Mouse (Mus musculus): ENCODE data around the gene Dbh.

The Dbh gene

DNA sequence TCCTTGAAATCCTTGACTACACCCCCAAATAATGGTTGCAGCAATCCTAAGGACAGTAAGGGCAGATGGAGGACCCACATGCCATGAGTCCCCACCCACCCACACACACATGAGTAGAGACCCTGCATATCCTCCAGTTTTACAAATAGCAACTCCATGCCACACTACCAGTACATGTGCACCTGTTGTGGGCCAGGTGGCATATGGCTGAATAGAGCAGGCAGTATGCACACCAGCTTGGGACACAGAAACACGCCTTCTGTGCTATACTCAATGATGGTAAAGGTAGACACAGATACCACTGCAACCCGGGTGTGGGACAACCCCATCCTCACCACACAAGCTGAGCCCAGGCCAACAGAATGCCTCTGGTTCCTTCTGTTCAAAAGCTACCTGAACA lies 1.0 kb downstream of the Dbh start:
- no peak for DNase-seq

DNA sequence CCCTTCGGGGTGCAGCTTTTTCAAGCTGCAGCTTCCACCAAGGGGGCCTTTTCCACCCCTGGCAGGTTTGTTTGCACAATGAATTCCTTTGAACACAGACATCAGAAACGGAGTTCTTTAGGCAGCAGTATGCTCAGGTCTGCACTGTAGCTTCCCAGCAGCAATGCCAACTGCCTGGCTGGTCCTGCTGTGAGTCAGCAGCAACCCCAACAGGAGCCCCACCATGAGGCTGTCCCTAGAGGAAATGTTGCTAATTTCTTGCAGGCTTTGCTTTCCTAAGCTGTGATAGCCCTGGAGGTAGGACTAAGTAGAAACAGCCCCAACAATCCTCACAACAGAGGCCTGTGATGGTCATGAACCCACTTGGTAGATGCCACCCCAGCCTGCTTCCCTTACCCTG lies 2.0 kb downstream of the Dbh start:
- DNase-seq = no peak

DNA sequence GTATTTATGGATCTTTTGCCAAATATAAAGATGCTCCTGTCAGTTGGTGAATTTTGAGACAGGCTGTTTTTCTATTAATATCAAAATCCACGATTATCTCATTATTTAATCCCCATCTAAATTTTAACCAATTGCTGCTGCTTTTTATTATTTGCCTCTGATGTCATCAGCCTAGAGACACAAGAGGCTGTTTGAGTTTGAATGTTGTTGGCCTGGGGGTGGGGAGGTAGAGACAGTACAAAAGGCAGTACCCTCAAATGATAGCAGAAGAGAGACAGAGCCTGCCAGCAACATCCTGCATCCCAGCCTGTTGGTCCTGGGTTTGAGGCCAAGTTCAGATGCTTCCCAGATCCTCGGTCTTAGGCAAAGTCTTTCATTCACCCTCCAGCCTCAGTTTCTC lies 9.2 kb downstream of the Dbh start:
- DNase-seq = no peak

DNA sequence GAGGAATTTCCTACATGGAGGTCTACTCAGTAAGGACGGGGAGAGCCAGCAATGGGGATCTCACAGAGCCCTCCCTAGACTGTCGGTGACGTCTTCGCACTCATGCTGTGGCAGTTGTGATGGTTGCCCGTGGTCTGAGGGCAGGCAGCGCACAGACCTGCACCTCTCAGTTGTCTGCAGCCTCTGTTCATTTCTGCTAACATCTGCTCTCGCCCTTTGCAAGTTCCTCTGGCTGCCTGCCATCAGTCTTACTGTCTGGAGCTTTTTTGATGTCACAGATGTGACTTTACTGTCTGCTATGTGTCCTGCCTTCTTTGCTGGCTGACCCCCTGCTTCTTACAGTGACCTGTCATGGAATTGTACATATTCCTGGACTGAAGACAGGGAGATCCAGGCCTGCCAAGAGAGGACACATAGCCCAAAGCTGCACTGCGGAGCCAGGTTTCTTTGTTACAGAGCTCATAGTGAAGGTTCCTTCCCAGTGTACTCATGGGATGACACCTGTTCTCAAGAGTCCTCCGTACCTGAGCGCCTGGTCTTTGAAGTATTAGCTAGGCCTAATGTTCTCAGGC lies 10.7 kb downstream of the Dbh start:
- peak in 1 of 2 experiments; percentile 22 for DNase-seq

DNA sequence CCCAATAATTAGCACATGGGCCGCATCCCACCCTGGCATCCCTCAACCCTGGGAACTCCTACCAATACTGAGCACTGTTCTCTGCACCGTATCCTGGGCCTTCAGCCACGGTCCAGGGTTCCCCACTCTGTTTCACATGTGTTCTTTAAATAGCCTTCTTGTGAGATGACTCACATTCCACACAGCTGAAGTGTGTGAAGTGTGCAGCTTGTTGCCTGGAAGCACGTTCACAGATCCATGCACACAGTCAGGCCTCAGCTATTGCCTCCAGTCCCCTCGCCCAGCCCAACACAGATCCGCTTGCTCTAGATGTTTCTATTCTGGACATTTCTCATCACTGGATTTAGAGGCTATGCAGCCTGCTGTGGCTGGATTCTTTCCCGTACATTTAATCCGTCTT lies 14.1 kb downstream of the Dbh start:
- DNase-seq = no peak

DNA sequence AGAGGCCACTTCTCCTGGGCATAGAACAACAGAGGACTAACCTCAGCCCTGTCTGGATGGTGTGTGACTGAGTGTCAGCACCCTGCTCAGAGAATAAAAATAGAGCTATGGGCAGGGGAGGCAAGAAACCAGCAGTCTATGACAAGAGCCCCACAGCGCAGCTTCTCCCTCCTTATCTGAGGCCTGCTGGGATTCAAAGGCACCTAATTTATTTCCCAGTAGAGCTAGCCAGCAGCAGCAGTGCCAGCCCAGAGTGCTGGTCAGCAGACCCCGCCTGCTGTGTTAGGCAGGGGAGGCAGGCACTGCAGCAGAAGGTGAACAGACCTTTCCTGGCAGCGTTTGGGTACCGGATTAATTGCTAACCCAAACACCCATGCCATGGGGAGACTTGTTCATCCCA lies 16.9 kb downstream of the Dbh start:
- peak; percentile 23 to 74 for DNase-seq

DNA sequence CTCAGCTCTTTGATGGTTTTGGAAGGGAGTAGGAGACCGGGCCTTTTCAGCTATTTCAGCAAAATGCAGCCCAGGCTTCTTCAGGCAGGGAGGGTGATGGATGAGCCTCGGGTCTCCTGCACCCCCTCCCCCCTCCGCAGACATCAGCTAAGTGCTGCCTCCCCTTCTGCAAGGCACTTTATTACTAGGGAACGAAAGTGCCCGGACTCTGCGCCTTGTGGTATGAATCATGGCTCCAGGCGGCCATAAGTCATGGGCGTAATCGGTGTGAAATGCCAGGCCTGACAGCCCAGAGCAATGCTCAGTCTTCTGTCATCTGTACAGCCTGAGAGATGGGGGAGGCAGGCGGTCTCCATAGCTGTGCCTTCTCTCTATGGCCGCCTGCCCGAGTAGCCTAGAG lies 18.7 kb downstream of the Dbh start:
- peak; percentile 14 to 60 for DNase-seq

DNA sequence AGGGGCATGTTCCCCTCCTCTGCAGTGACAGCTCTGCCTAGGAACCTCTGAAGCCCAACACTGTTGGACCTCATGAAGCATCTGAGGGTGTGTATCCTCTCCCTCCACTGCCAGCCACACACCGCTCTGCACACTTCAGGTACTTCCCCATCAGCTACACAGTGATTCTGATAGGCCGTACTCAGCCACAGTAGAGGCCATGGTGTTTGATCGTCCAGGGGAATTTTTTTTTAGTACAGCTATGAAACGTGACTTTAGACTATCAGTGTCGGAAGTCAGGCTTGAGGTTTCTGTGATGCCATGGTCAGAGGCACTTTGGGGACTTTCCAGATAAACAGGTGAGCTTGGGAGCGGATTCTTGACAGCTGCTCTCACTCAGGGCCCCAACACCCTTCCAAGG lies 22.5 kb downstream of the Dbh start:
- DNase-seq = no peak

DNA sequence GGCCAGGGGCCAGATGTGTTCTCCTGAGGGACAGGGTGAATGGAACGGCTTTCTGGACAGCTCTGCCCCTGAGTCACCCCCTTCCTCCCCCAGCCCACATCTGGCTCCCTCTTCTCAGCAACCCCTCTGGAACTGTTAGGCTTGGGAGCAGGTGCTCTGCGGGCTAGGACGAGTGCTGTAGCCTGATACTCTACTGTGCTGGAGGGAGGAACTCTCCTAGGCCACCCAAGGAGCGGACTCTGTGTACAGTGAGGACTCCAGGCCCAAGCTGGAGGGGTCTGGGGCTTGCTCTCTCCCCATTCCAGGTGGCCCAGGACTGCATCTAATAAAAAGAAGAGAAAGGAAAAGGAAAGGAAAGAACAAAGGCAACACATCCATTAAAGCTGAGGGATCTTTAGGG lies 25.0 kb downstream of the Dbh start:
- DNase-seq = no peak

DNA sequence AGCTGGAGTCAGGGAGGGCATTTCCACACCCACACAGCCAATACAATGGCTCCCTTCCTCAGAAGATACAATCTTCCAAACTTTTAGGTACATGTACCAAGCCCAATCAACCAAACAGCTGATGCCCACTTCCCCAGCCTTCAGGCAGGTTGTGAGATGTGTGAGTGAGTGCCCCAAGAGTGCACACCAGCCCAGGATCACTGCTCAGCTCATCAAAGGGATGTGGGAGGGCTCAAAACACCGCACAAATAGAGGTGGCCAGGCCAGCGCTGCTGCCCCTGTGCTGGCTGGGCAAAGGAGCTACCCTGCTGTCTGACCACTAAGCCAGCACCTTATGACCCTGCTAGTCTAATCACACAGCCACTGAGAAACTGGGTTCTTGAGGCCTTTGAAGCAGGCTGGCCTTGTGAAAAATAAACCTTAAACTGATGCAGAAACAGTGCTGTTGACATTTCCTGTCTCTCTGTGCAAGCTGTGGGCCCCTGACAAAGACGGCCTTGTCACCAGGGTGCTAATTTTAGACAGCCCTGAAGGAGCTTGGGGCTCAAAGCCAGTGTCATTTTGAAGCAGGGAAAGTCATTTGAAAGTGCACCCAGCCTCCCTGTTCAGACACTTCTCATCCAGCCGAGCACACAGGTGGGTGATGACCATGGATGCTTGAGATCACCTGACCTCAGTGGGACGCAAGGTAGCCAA lies 33.7 kb downstream of the Dbh start:
- no peak for DNase-seq

DNA sequence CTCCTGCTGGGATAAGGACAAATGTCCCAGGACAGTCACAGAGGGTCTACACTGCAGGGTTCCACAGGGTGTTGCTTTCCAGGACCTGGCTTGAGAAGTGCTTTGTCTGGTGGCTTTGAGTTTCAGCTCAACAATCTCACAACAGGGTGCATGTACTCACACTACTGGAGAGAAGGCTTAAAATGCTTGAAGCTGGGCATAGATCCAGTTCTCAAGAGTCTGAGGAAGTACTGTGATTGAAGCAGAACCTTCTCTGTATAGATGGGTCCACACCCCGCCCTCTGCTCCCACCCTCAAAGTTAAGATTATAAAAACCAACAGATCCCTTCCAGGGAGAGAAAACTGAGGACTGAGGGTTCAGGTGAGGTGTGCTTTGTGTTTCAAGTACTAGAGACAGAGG lies 35.6 kb downstream of the Dbh start:
- peak in 1 of 2 experiments; percentile 20 for DNase-seq

DNA sequence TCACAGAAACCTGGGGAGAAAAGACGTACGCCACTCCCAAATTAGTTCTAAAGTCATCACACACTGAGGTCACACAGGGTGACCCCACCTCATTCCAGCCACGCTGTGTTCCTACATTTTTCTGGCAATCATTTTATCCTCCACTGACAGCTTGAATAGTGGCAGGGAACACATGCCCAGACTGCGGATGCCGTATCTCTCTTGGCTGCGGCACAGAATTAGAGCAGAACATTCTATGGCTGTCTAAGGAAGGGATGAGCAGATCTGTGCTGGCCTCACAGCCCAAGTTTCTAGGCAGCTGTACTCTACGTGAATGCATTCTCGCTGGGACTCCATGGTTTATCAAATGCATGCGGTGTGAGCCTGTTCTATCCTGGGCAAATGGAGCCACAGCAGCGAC lies 40.6 kb downstream of the Dbh start:
- DNase-seq = peak; percentile 9 to 61

DNA sequence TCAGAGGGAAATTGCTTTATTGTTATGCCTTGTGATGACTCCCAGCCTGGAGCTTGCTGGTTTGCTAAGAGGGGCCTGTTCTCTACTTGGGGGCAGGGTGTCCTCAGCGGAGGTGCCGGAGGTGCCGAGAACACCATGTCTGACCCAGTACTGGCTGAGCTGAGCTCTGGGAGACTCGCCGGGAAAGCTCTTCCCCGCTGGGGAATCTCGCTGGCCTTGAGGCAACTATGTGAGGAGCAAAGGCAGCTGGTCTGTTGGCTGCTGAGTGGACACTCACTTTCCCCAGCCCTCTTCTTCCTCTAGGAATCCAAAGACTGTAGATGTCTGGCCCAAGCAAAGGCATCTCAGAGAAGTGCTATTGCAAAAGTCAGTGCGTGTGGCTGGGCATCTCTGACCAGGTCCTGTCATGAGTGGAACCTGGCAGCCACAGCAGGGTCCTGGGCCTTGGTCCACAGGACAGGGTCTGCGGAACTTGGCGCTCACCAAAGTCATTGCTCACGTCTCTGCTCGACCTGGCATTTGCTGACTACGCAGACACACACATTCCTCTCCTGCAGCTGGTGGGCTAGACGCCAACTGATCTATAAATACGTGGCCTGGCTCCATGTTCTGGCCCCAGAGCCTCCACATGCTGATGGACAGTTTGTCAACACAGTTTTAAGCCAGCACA lies 41.2 kb downstream of the Dbh start:
- peak; percentile 61 to 89 for DNase-seq

DNA sequence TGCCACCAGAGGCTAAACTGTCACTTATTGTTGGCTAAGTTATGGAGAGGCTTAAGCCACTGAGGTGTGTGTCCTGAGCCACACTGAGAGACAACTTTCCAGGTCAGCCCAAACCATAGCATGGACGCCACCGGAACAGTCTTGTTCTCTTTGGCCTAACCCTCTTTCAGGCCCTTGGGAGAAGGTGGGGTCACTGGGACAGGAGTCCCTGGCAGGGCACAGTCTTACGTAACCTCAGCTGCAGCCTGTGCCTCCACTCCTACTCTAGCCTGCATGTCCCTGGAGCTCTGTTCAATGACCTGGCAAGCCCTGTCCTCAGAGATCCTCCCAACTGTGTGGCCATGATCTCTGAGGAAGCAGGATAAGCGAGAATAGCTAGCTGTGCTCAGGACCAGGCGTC lies 42.1 kb downstream of the Dbh start:
- DNase-seq = peak in 1 of 2 experiments; percentile 9

DNA sequence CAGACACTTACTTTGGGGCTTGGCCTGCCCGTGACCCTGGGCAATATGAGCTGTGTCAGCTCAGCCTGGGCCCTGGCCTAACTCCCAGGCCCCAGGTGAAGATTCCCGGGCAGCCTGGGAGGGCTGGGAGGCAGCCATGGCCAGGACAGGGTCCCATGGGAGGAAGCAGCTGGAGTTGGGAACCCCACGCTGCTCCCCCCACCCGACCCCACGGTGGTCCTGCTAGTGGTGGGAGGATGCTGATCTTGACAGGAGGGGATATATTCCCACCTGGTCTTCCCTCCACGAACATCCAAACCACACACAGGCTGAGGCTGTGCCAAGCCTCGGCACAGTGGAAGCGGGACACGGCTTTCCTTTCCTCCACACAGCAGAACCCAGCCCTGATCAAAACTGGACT lies 44.3 kb downstream of the Dbh start:
- DNase-seq = no peak

DNA sequence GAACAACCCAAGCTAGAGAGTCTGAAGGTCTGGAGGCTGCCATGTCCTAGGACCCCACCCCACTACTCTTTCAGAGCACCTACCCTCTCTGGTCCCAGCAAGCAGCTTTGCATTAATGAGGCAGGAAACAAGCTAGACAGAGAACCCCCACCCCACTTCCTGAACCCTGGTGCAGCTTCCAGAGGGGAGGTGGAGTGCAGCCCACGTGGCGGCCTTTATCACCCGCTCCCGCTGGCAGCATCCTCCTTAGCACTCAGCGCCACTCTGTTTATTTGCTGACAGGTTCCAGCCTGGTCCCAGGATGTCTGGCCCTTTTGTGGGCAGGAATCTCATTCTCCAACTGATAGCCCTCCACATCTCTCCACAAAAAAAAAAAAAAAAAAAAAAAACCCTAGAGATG lies 44.8 kb downstream of the Dbh start:
- peak; percentile 37 to 56 for DNase-seq

DNA sequence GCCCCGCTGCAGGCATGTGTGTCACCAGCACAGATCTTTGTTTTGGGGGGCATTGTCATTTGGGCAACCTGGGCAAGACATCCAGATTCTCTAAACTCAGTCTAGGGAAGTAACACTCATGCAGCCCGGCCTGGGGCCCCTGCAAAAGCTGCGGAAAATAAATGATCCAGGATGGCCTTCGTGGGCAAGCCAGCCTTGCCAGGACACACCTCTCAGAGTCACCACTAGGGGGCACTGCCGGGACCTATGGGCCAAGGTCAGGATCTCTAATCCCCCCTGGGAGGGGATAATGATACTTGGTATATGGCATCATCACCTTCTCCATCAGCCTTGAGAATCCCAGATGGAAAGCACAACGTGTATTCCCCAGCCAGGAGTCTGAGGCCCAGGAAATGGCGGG lies 45.2 kb downstream of the Dbh start:
- peak; percentile 51 to 63 for DNase-seq

DNA sequence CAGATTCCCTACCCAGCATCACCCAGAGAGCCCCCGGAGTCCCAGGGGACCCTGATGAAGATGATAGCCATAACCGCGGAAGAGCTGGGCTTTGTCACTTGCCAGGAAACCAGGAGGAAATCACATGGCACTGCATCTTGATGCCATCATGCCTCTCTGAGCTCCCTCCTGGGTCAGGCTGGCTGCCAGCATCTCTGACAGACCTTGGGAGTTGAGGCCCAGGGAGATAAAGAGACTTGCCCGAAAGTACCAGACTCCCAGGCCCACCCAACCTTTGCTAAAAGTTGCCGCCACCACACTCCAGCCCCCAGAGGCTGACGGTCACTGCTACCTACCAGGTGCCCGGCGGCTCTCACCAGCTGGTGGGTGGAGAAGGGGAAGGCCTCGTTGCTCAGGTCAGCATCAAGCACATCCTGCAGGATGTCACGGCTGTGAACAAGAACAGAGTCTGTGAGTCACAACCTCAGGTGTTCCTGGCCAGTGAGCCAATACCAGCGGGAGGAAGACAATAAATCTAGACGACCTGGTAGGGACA lies 45.7 kb downstream of the Dbh start:
- no peak for DNase-seq

DNA sequence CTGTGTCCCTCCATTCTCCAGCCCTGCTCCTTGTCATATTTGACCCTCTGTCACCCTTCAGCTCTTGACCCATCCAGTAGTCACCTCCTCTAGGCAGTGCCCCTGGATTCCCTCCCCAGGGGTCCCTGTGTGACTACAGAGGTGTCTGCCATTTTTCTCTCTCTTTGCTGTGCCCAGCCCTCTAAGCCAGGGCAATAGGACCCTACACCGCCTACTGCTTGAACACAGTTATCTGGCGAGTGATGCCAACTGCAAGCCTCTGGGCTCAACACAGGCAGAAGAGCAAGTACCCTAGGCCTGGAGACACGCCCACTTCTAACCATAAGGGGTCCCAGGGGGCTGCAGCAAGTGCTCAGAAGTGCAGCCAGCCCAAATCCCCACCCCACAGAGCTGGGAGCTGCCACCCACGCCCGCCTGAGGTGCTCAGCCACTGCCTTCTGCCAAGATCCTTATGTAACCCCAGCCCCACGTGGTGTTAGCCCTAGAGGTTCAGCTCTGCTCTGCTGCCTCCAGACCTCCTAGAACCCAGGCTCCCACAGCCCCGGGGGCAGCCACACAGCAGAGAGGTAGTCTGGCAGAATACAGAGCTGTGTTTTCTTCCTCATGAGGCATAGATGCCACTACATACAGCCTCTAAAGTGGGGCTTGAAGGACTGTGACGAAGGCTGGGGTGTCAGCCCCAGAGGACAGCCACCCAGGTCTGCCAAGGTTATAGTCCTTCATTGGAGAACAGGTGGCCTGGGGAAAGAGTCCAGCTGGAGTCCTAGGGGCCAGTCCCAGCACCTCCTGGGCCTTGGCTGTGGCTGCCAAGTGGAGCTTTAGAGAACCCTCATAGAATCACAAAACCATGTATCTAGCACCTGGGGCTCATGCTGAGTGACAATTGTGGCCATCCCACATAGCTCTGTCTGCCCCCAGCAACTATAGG lies 47.2 kb downstream of the Dbh start:
- no peak for DNase-seq

DNA sequence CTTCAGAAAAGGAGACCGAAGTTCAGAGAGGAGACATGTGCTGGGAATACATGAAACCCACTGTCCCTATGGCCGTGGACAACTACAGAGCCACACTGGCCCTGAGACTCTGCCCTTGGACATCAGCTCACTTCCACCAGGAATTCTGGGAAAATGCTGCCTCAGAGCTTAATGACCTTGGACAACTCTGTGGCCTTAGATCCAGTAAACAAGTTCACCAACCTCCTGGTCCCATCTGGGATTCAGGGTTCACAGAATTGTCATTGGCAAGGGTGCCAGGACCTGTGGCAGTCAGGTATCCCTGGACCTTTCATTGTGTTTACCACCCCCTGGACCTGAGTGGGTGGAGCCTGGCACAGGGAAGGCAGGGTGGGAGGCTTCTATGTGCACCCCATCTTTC lies 50.5 kb downstream of the Dbh start:
- DNase-seq = no peak

DNA sequence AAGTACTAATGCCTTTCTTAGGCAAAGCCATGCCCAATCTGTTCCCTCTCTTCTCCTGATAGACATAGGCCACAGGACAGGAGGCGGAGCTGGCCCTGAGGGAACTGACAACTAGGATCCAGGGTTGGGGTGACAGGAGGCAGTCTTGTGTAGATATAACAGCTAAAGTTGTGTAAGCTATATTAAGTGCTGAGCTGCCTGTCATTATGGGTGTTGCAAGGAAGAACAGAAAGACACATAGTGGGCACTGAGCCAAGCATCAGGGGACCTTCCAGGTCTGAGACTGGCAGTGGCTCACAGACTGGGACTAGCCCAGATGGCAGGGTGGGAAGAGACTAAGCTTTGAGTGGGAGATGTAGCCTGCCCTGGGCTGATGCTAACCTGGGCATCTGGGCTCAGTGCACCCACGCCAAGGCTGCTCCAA lies 53.1 kb downstream of the Dbh start:
- DNase-seq = peak in 1 of 2 experiments; percentile 67

DNA sequence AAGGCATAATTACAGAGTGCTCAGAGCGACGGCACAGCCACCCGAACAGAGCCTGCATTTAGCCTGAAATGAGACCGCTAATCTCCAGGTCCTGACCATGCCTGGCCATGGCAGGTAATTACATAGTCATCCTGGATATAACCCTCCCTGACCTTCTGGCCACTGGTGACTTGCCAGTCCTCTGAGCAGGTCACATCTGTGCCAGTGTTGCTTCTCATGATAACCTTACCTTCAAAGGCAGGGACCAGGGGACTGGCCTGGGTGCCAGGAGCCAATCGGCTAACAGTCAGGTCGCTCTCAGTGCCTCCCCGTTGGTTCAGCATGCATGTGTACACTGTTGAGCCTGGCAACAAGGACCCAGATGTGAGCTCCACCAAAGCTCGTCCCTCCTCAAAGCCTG lies 53.5 kb downstream of the Dbh start:
- DNase-seq = no peak

DNA sequence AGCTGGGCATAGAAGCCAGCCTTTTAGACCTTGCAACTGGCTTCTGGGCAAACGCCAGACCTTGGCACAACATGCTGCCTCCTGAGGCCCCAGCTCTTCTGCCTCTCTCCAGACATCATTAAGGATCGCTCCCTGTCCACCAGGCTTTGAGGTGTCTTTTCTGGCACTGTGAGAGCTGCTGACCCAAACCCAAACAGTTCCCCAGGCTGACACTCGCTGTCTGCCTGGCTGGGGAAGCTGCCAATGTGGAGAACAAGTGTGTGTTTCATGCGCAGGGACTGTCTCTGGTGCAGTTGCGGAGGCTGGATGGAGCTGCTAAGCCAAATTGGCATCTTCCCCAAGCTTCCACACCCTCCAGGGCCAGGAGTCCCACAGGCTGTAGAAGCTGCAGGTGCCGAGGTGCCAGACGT lies 58.0 kb downstream of the Dbh start:
- peak in 1 of 2 experiments; percentile 56 for DNase-seq
